Comparison of ENCODE assay signal across 18 mouse cellular contexts in genomic region chr17:43820904-43821303, GRCm38 (mm10). TPM values are rescaled to one million over a fixed set of nuclear protein-coding genes. Genes with fewer than 3 reads are reported as not detected.
DNase-seq lines count a peak whose midpoint lies in the region; ATAC-seq and TF ChIP-seq lines count a peak whose summit lies in the region.
"Had no signal": no experiment of that assay in that cellular context is flagged by ENCODE, and none has a peak within 500 bp of the region (broad histone marks: within the 10 kb centered on the region; RNA-seq: fewer than 3 reads in every experiment).

No protein-coding gene starts in this region.

- TF ChIP-seq EP300 in liver, postnatal 0 days (IDR thresholded peaks at IDR 0.05; ENCODE audit: low read depth), result no peak

- no peaks in the 10 kb centered on the region for H3K9me3 ChIP-seq in hindbrain, postnatal 0 days (ENCODE audit: low read length)
- H3K9me3 ChIP-seq in hindbrain, embryonic 14.5 days (ENCODE audit: control insufficient read depth, low read length), result no peaks in the 10 kb centered on the region
- no peaks in the 10 kb centered on the region for H3K9me3 ChIP-seq in liver, postnatal 0 days (ENCODE audit: low read length)
- H3K9me3 ChIP-seq: embryonic facial prominence, embryonic 12.5 days; heart, embryonic 12.5 days; kidney, embryonic 15.5 days; lung, embryonic 15.5 days had no signal

- H3K4me2 ChIP-seq in hindbrain, postnatal 0 days (ENCODE audit: low read depth, low read length), result no peak overlapping the region
- no peak overlapping the region for H3K4me2 ChIP-seq in hindbrain, embryonic 14.5 days (replicated peaks)
- H3K4me2 ChIP-seq in liver, postnatal 0 days (ENCODE audit: low read depth, low read length), result no peak overlapping the region
- H3K4me2 ChIP-seq: embryonic facial prominence, embryonic 12.5 days; heart, embryonic 12.5 days; kidney, embryonic 15.5 days; liver, embryonic 11.5 days; lung, embryonic 15.5 days had no signal

- no peak for TF ChIP-seq POLR2A in brain, embryonic 14.5 days (IDR thresholded peaks at IDR 0.05; ENCODE audit: borderline replicate concordance, extremely low read depth, insufficient read depth, insufficient read length, poor library complexity, severe bottlenecking)

- no peaks in the 10 kb centered on the region for H3K27me3 ChIP-seq in hindbrain, postnatal 0 days (ENCODE audit: insufficient read depth, low read length)
- no peaks in the 10 kb centered on the region for H3K27me3 ChIP-seq in hindbrain, embryonic 14.5 days (ENCODE audit: control insufficient read depth, insufficient read depth, low read length)
- H3K27me3 ChIP-seq in liver, postnatal 0 days (ENCODE audit: insufficient read depth, low read length), result no peaks in the 10 kb centered on the region
- H3K27me3 ChIP-seq: embryonic facial prominence, embryonic 12.5 days; heart, embryonic 12.5 days; kidney, embryonic 15.5 days; lung, embryonic 15.5 days had no signal

- H3K27ac ChIP-seq in hindbrain, postnatal 0 days, result no peak overlapping the region
- no peak overlapping the region for H3K27ac ChIP-seq in hindbrain, embryonic 14.5 days
- no peak overlapping the region for H3K27ac ChIP-seq in liver, postnatal 0 days (ENCODE audit: low read depth)
- H3K27ac ChIP-seq: embryonic facial prominence, embryonic 12.5 days; kidney, embryonic 15.5 days; layer of hippocampus, adult 2 months; lung, embryonic 15.5 days had no signal

- no peak overlapping the region for H3K4me3 ChIP-seq in hindbrain, postnatal 0 days (ENCODE audit: low read length)
- no peak overlapping the region for H3K4me3 ChIP-seq in hindbrain, embryonic 14.5 days (replicated peaks; ENCODE audit: low read length)
- H3K4me3 ChIP-seq in liver, postnatal 0 days (ENCODE audit: low read depth, low read length), result no peak overlapping the region
- H3K4me3 ChIP-seq: embryonic facial prominence, embryonic 12.5 days; heart, embryonic 12.5 days; kidney, embryonic 15.5 days; layer of hippocampus, adult 2 months; lung, embryonic 15.5 days had no signal

- WGBS in hindbrain, postnatal 0 days, result 85% methylated on average over 2 of the region's 2 CpGs
- 83% methylated on average over 2 of the region's 2 CpGs for WGBS in hindbrain, embryonic 14.5 days
- WGBS in liver, postnatal 0 days (ENCODE audit: insufficient replicate concordance), result 77% methylated on average over 2 of the region's 2 CpGs

- TF ChIP-seq CTCF in hindbrain, postnatal 0 days (IDR thresholded peaks at IDR 0.05; ENCODE audit: low read depth), result no peak
- no peak for TF ChIP-seq CTCF in brain, embryonic 14.5 days (IDR thresholded peaks at IDR 0.05; ENCODE audit: borderline replicate concordance, extremely low read depth, insufficient read depth, insufficient read length)
- TF ChIP-seq CTCF in liver, postnatal 0 days (IDR thresholded peaks at IDR 0.05; ENCODE audit: low read depth), result no peak

- peak; percentile 12 for DNase-seq in hindbrain, postnatal 0 days (ENCODE audit: low spot score)
- no peak for DNase-seq in hindbrain, embryonic 14.5 days (ENCODE audit: low spot score)
- DNase-seq in brain, embryonic 14.5 days (ENCODE audit: low read depth), result peak; percentile 83
- peak; percentile 91 for DNase-seq in cerebellum, adult 11-12 months
- DNase-seq in cerebellum, postnatal 36 days, result peak; percentile 82 to 86
- no peak for DNase-seq in liver, postnatal 0 days
- DNase-seq in kidney, postnatal 14 days, result no peak
- DNase-seq: adrenal gland, adult 8-10 months; gastrocnemius, postnatal 14 days; heart, postnatal 36 days had no signal

- no peaks in the 10 kb centered on the region for H3K4me1 ChIP-seq in hindbrain, postnatal 0 days (ENCODE audit: insufficient read depth, low read length)
- peaks cover 6% of the 10 kb centered on the region; the same call in 1 of the 2 replicates for H3K4me1 ChIP-seq in hindbrain, embryonic 14.5 days (replicated peaks; ENCODE audit: control insufficient read depth, insufficient read depth, low read length)
- H3K4me1 ChIP-seq in liver, postnatal 0 days (ENCODE audit: insufficient read depth), result no peaks in the 10 kb centered on the region
- H3K4me1 ChIP-seq: embryonic facial prominence, embryonic 12.5 days; kidney, embryonic 15.5 days; lung, embryonic 15.5 days had no signal

- ATAC-seq in hindbrain, postnatal 0 days, result no peak
- ATAC-seq in hindbrain, embryonic 14.5 days (ENCODE audit: low FRiP score), result no peak
- no peak for ATAC-seq in liver, postnatal 0 days

- no peak overlapping the region for H3K9ac ChIP-seq in hindbrain, postnatal 0 days (replicated peaks; ENCODE audit: low read length)
- H3K9ac ChIP-seq in hindbrain, embryonic 14.5 days, result no peak overlapping the region
- no peak overlapping the region for H3K9ac ChIP-seq in liver, postnatal 0 days (replicated peaks)
- H3K9ac ChIP-seq: embryonic facial prominence, embryonic 12.5 days; heart, embryonic 12.5 days; kidney, embryonic 15.5 days; lung, embryonic 15.5 days had no signal

- H3K36me3 ChIP-seq in hindbrain, postnatal 0 days (ENCODE audit: insufficient read depth, low read length), result no peaks in the 10 kb centered on the region
- no peaks in the 10 kb centered on the region for H3K36me3 ChIP-seq in hindbrain, embryonic 14.5 days (replicated peaks; ENCODE audit: control insufficient read depth, insufficient read depth)
- H3K36me3 ChIP-seq in liver, postnatal 0 days (replicated peaks; ENCODE audit: insufficient read depth, low read length), result no peaks in the 10 kb centered on the region
- H3K36me3 ChIP-seq: embryonic facial prominence, embryonic 12.5 days; G1E; heart, embryonic 12.5 days; kidney, embryonic 15.5 days; lung, embryonic 15.5 days had no signal

RNA-seq across cellular contexts. Expression of gene Rcan2, which starts 19.8 kb away (rescaled TPM):
- total RNA-seq in hindbrain, postnatal 0 days (2014; rRNA removed), result 124 and 132 TPM in 2 replicates
- 86.4 and 102 TPM in 2 replicates for polyA plus RNA-seq in hindbrain, postnatal 0 days (2015; fragmentation: Nextera tagmentation; extraction: Ambion mirVana)
- 118 and 124 TPM in 2 replicates for polyA plus RNA-seq in hindbrain, embryonic 14.5 days (2014; fragmentation: Nextera tagmentation; extraction: Ambion mirVana)
- 42.0 and 96.2 TPM in 2 replicates for polyA plus RNA-seq in brain, embryonic 14.5 days (2012; rRNA removed)
- 0.87 and 1.2 TPM in 2 replicates for polyA plus RNA-seq in liver, postnatal 0 days (2015; fragmentation: Nextera tagmentation; extraction: Ambion mirVana)
- total RNA-seq: megakaryocyte, adult 5-6 weeks had no signal
- polyA plus RNA-seq: G1E had no signal

Comparison
In these comparisons a context has a peak if more than half of its experiments do, and no peak if none do; other contexts are left out.
1. DNase-seq: peak in hindbrain, postnatal 0 days (single experiment), brain, embryonic 14.5 days (single experiment), cerebellum, adult 11-12 months (single experiment) and cerebellum, postnatal 36 days (2 of 2); none in hindbrain, embryonic 14.5 days (single experiment), liver, postnatal 0 days (single experiment) and kidney, postnatal 14 days (single experiment).
2. RNA of gene Rcan2, which starts 19.8 kb away (polyA plus RNA-seq): 118 to 124 TPM in hindbrain, embryonic 14.5 days, 86.4 to 102 TPM in hindbrain, postnatal 0 days and 42.0 to 96.2 TPM in brain, embryonic 14.5 days; 0.87 to 1.2 TPM in liver, postnatal 0 days; every median in the first group is over 10 times any median in the second.